Mouse (Mus musculus) embryonic facial prominence, embryonic 12.5 days (tissue): Measurements from ENCODE around the gene Zbtb46. TPM values are rescaled to one million over a fixed set of nuclear protein-coding genes. Genes with fewer than 3 reads are reported as not detected.

Source experiments
- ATAC-seq: fragments of 200-750 bp; cut with Nextera tagmentation; 2 replicates; pipeline ENCODE4 v1.8.0; 2017; ENCODE audit not compliant: insufficient number of reproducible peaks, insufficient read depth, low FRiP score, low TSS enrichment
- H3K27ac ChIP-seq: fragments of 300-500 bp; sonication (generic); 2 replicates; pipeline ENCODE4 v1.5.1; 2016; ENCODE audit warnings: mild to moderate bottlenecking
- H3K27me3 ChIP-seq: fragments of 300-500 bp; sonication (generic); 2 replicates; pipeline ENCODE4 v1.6.1; 2016; ENCODE audit warnings: mild to moderate bottlenecking, moderate library complexity
- H3K36me3 ChIP-seq: fragments of 300-500 bp; sonication (generic); 2 replicates; pipeline ENCODE4 v1.6.1; 2016; ENCODE audit warnings: mild to moderate bottlenecking
- H3K4me1 ChIP-seq: fragments of 300-500 bp; sonication (generic); 2 replicates; pipeline ENCODE4 v1.6.1; 2016
- H3K4me2 ChIP-seq: fragments of 300-500 bp; sonication (generic); replicated peaks from 2 replicates; pipeline ENCODE4 v1.6.1; 2016; ENCODE audit warnings: mild to moderate bottlenecking, moderate library complexity
- H3K4me3 ChIP-seq: fragments of 300-500 bp; sonication (generic); 2 replicates; pipeline ENCODE4 v1.5.1; 2016; ENCODE audit warnings: mild to moderate bottlenecking
- H3K9ac ChIP-seq: fragments of 300-500 bp; sonication (generic); 2 replicates; pipeline ENCODE4 v1.6.1; 2016; ENCODE audit warnings: mild to moderate bottlenecking, moderate library complexity
- H3K9me3 ChIP-seq: fragments of 300-500 bp; sonication (generic); 2 replicates; pipeline ENCODE4 v1.6.1; 2016; ENCODE audit warnings: mild to moderate bottlenecking, moderate library complexity
- WGBS: fragments of 180-500 bp; shearing (Covaris S2); methylation state at CpG from one replicate; pipeline ENCODE4 v1.1.7; 2016; 5-methylcytosine and 5-hydroxymethylcytosine counted together
- polyA plus RNA-seq: library from polyadenylated mRNA; unstranded; fragments of >200 nt; fragmentation: Nextera tagmentation; extraction: Ambion mirVana; gene quantifications from 2 replicates; pipeline ENCODE4 v1.2.1, GENCODE M21; 2016

Zbtb46 gene
- polyA plus RNA-seq, 1 experiment from 2014 or later: 9.2 TPM

- no peak overlapping the region for H3K9ac ChIP-seq
- H3K4me3 ChIP-seq: no peak overlapping the region
- H3K27ac ChIP-seq: peak overlapping the region; percentile 24
- H3K4me1 ChIP-seq: peaks cover 14% of the 10 kb centered on the region
- H3K4me2 ChIP-seq: no peak overlapping the region
- H3K9me3 ChIP-seq: no peaks in the 10 kb centered on the region
- 20% methylated on average over 5 of the region's 5 CpGs for WGBS
- no peaks in the 10 kb centered on the region for H3K36me3 ChIP-seq
- no peaks in the 10 kb centered on the region for H3K27me3 ChIP-seq
- ATAC-seq: peak; percentile 55; the same call in 1 of the 2 replicates
These were observed 28.4 kb upstream of the Zbtb46 start for GRCm38 (mm10) chr2:181487338-181488277.

GRCm38 (mm10) chr2:181485741-181486140 lies 26.5 kb upstream of the Zbtb46 start:
- Histone ChIP-seq H3K4me2 (no peak overlapping the region), H3K9me3 (no peaks in the 10 kb centered on the region), H3K36me3 (no peaks in the 10 kb centered on the region), H3K4me3 (no peak overlapping the region), H3K27ac (no peak overlapping the region), H3K4me1 (peaks cover 14% of the 10 kb centered on the region), H3K27me3 (no peaks in the 10 kb centered on the region), H3K9ac (no peak overlapping the region)
- no peak for ATAC-seq
- 17% methylated on average over 1 of the region's 1 CpGs for WGBS

GRCm38 (mm10) chr2:181484456-181485233 lies 25.4 kb upstream of the Zbtb46 start:
- WGBS: 85% methylated on average over 6 of the region's 6 CpGs
- Histone ChIP-seq H3K9me3 (no peaks in the 10 kb centered on the region), H3K27me3 (no peaks in the 10 kb centered on the region), H3K27ac (no peak overlapping the region), H3K36me3 (no peaks in the 10 kb centered on the region), H3K4me2 (no peak overlapping the region), H3K9ac (no peak overlapping the region), H3K4me1 (peaks cover 14% of the 10 kb centered on the region), H3K4me3 (no peak overlapping the region)
- ATAC-seq: no peak

GRCm38 (mm10) chr2:181483562-181484318 lies 24.5 kb upstream of the Zbtb46 start:
- Histone ChIP-seq H3K9me3 (no peaks in the 10 kb centered on the region), H3K27me3 (no peaks in the 10 kb centered on the region), H3K9ac (no peak overlapping the region), H3K27ac (no peak overlapping the region), H3K4me3 (no peak overlapping the region), H3K36me3 (no peaks in the 10 kb centered on the region), H3K4me1 (peaks cover 14% of the 10 kb centered on the region), H3K4me2 (no peak overlapping the region)
- no peak for ATAC-seq
- WGBS: 32% methylated on average over 7 of the region's 7 CpGs

GRCm38 (mm10) chr2:181483120-181483519 lies 23.9 kb upstream of the Zbtb46 start:
- no peaks in the 10 kb centered on the region for H3K27me3 ChIP-seq
- no peak overlapping the region for H3K4me3 ChIP-seq
- H3K4me1 ChIP-seq: peaks cover 14% of the 10 kb centered on the region
- H3K9me3 ChIP-seq: no peaks in the 10 kb centered on the region
- H3K27ac ChIP-seq: no peak overlapping the region
- 57% methylated on average over 2 of the region's 2 CpGs for WGBS
- H3K4me2 ChIP-seq: no peak overlapping the region
- no peak for ATAC-seq
- no peak overlapping the region for H3K9ac ChIP-seq
- H3K36me3 ChIP-seq: no peaks in the 10 kb centered on the region

GRCm38 (mm10) chr2:181472256-181472827 lies 13.1 kb upstream of the Zbtb46 start:
- no peak overlapping the region for H3K4me3 ChIP-seq
- H3K9me3 ChIP-seq: no peaks in the 10 kb centered on the region
- H3K4me1 ChIP-seq: no peaks in the 10 kb centered on the region
- 60% methylated on average over 1 of the region's 1 CpGs for WGBS
- H3K36me3 ChIP-seq: no peaks in the 10 kb centered on the region
- H3K4me2 ChIP-seq: no peak overlapping the region
- H3K27me3 ChIP-seq: no peaks in the 10 kb centered on the region
- no peak for ATAC-seq
- no peak overlapping the region for H3K9ac ChIP-seq
- no peak overlapping the region for H3K27ac ChIP-seq

- WGBS: 43% methylated on average over 5 of the region's 5 CpGs
These were observed 12.0 kb upstream of the Zbtb46 start for GRCm38 (mm10) chr2:181471246-181471645.

GRCm38 (mm10) chr2:181470285-181470684 lies 11.1 kb upstream of the Zbtb46 start:
- Histone ChIP-seq H3K4me2 (no peak overlapping the region), H3K9me3 (no peaks in the 10 kb centered on the region), H3K9ac (no peak overlapping the region), H3K27me3 (no peaks in the 10 kb centered on the region), H3K4me1 (no peaks in the 10 kb centered on the region), H3K36me3 (no peaks in the 10 kb centered on the region), H3K4me3 (no peak overlapping the region), H3K27ac (no peak overlapping the region)
- no peak for ATAC-seq
- 76% methylated on average over 2 of the region's 2 CpGs for WGBS

More at GRCm38 (mm10) chr2:181471246-181471645, 12.0 kb upstream of the Zbtb46 start:
- Histone ChIP-seq H3K4me2 (no peak overlapping the region), H3K27me3 (no peaks in the 10 kb centered on the region), H3K4me3 (no peak overlapping the region), H3K9ac (no peak overlapping the region), H3K27ac (no peak overlapping the region), H3K9me3 (no peaks in the 10 kb centered on the region), H3K4me1 (no peaks in the 10 kb centered on the region), H3K36me3 (no peaks in the 10 kb centered on the region)
- ATAC-seq: no peak

GRCm38 (mm10) chr2:181465423-181465822 lies 6.2 kb upstream of the Zbtb46 start:
- Histone ChIP-seq H3K27me3 (peaks cover 16% of the 10 kb centered on the region), H3K9ac (no peak overlapping the region), H3K4me2 (no peak overlapping the region), H3K9me3 (no peaks in the 10 kb centered on the region), H3K36me3 (no peaks in the 10 kb centered on the region), H3K4me1 (peaks cover 2% of the 10 kb centered on the region; the same call in 1 of the 2 replicates), H3K27ac (no peak overlapping the region), H3K4me3 (no peak overlapping the region)
- ATAC-seq: no peak
- WGBS: 54% methylated on average over 3 of the region's 3 CpGs

GRCm38 (mm10) chr2:181463008-181463738 lies 3.9 kb upstream of the Zbtb46 start:
- Histone ChIP-seq H3K27ac (no peak overlapping the region), H3K27me3 (peaks cover 34% of the 10 kb centered on the region), H3K4me3 (no peak overlapping the region), H3K4me2 (no peak overlapping the region), H3K9me3 (no peaks in the 10 kb centered on the region), H3K36me3 (no peaks in the 10 kb centered on the region), H3K9ac (no peak overlapping the region), H3K4me1 (peaks cover 7% of the 10 kb centered on the region; the same call in 1 of the 2 replicates)
- ATAC-seq: no peak
- 48% methylated on average over 7 of the region's 7 CpGs for WGBS
